Mouse (Mus musculus): ENCODE results near the gene Atp2b2. TPM values are rescaled to one million over a fixed set of nuclear protein-coding genes. Genes with fewer than 3 reads are reported as not detected.

Atp2b2 gene
- polyA plus RNA-seq, 1 experiment from 2014 or later: 0.09 TPM

DNA sequence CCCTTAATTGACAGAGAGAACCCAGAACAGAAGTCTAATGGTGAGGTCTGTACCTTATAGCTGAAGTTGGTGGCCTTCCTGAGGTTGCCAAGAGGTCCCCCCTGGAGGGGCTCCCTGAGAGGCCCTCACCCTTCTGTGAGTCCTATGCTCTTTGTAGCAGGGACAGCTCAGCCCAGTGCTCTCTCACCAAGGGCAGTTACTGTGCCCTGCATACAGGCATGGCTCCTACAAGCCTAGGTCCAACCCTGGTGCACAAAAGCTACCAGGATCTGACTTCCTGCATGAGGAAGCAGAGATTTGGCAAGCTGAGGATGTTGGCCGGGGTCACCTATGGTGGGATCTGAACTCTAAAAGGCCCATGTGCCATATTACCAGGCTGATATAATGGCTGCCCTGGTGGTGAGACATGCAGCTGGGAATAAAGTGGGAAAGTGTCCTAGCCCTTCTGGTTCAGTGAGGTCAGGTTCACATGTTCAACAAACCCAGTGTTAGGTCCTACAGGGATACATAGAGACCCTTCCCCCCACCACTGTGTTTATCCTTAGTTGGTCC, 186.2 kb downstream of the Atp2b2 start:
- no peak overlapping the region for H3K9ac ChIP-seq (ENCODE audit: low read length)
- no peaks in the 10 kb centered on the region for H3K9me3 ChIP-seq (ENCODE audit: control insufficient read depth, low read length)
- no peak for DNase-seq (ENCODE audit: low spot score)
- ATAC-seq (ENCODE audit: insufficient number of reproducible peaks, low FRiP score, low TSS enrichment, low read depth): no peak
- no peak overlapping the region for H3K4me2 ChIP-seq (ENCODE audit: low read depth, severe bottlenecking)
- no peak overlapping the region for H3K4me3 ChIP-seq (ENCODE audit: low read depth, low read length)
- WGBS: 91% methylated on average over 1 of the region's 1 CpGs
- no peak overlapping the region for H3K27ac ChIP-seq (replicated peaks; ENCODE audit: low read depth, low read length)
- no peaks in the 10 kb centered on the region for H3K4me1 ChIP-seq (ENCODE audit: control insufficient read depth, insufficient read depth, low read length)
- no peaks in the 10 kb centered on the region for H3K36me3 ChIP-seq (ENCODE audit: control insufficient read depth, insufficient read depth, low read length)
- H3K27me3 ChIP-seq (ENCODE audit: control insufficient read depth, insufficient read depth, low read length): no peaks in the 10 kb centered on the region

DNA sequence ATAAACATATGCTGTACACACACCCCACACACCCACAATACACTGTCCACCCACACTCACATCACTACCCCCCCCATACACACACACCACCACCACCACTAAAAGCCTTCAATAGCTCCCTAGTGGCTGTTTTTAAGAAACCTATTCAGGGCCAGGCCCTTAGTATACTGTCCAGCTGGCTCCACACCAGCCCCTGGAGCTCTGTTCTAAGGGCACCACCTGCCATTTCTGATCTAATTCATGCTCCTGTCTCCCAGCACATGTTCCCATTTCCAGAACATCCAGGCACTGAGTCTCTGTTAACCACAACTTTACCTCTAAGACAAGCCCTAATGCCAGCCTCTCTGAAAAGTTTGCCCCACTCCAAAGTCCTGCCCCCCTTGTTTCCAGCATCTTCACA, 186.8 kb downstream of the Atp2b2 start:
- ATAC-seq (ENCODE audit: insufficient number of reproducible peaks, low FRiP score, low TSS enrichment, low read depth): no peak

DNA sequence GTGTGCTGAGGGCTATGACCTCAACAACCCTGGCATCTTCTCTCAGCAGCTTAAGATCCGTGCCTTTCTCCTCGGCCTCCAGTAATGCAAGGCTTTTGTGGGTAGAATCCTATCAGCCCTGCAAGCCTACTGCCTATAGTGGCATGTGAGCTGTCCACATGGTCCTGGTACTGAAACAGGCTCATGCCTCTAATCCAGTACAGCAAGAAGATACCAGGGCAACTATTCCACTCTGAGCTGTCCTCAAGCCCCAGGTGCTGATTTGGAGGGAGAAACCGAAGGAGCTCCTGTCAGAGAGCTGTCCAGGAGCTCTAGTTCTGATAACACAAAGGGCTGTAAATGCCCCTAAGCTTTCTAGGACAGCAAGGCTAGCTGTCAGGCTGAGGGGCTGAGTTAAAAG, 190.1 kb downstream of the Atp2b2 start:
- Histone ChIP-seq H3K27me3 (ENCODE audit: control insufficient read depth, insufficient read depth, low read length) (no peaks in the 10 kb centered on the region), H3K4me1 (ENCODE audit: control insufficient read depth, insufficient read depth, low read length) (no peaks in the 10 kb centered on the region), H3K9me3 (ENCODE audit: control insufficient read depth, low read length) (no peaks in the 10 kb centered on the region), H3K4me2 (ENCODE audit: low read depth, severe bottlenecking) (no peak overlapping the region), H3K27ac (replicated peaks; ENCODE audit: low read depth, low read length) (no peak overlapping the region), H3K9ac (ENCODE audit: low read length) (no peak overlapping the region), H3K4me3 (ENCODE audit: low read depth, low read length) (no peak overlapping the region), H3K36me3 (ENCODE audit: control insufficient read depth, insufficient read depth, low read length) (no peaks in the 10 kb centered on the region)
- ATAC-seq (ENCODE audit: insufficient number of reproducible peaks, low FRiP score, low TSS enrichment, low read depth) (0 out of 2 replicates have a peak, but pooled peaks have one; percentile 39), DNase-seq (ENCODE audit: low spot score) (peak; percentile 91)
- 12% methylated on average over 3 of the region's 3 CpGs for WGBS

More for the DNA sequence above, 186.8 kb downstream of the Atp2b2 start:
- no peak overlapping the region for H3K4me3 ChIP-seq (ENCODE audit: low read depth, low read length)
- H3K27me3 ChIP-seq (ENCODE audit: control insufficient read depth, insufficient read depth, low read length): no peaks in the 10 kb centered on the region
- no peaks in the 10 kb centered on the region for H3K36me3 ChIP-seq (ENCODE audit: control insufficient read depth, insufficient read depth, low read length)
- H3K9me3 ChIP-seq (ENCODE audit: control insufficient read depth, low read length): no peaks in the 10 kb centered on the region
- H3K4me1 ChIP-seq (ENCODE audit: control insufficient read depth, insufficient read depth, low read length): no peaks in the 10 kb centered on the region
- H3K9ac ChIP-seq (ENCODE audit: low read length): no peak overlapping the region
- no peak for DNase-seq (ENCODE audit: low spot score)
- no peak overlapping the region for H3K4me2 ChIP-seq (ENCODE audit: low read depth, severe bottlenecking)
- H3K27ac ChIP-seq (replicated peaks; ENCODE audit: low read depth, low read length): no peak overlapping the region

DNA sequence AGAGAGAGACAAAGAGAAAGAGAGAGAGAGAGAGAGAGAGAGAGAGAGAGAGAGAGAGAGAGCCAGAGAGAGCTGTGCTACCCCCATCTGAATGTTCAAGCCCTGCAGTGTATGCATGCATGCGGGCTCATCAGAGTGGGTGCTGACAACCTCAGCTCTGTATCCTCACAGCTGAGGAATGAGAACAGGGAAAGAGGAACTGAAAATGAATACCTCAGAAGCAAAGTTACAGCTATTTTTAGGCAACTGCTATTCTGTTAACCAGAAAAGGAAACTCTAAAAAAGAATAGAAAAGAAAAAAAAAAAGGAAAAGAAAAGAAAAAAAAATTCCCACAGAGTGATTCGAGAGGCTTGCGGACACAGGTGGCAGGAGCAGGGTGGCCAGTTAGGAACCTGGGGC, 192.6 kb downstream of the Atp2b2 start:
- Histone ChIP-seq H3K27me3 (ENCODE audit: control insufficient read depth, insufficient read depth, low read length) (no peaks in the 10 kb centered on the region), H3K27ac (replicated peaks; ENCODE audit: low read depth, low read length) (no peak overlapping the region), H3K9ac (ENCODE audit: low read length) (no peak overlapping the region), H3K4me2 (ENCODE audit: low read depth, severe bottlenecking) (no peak overlapping the region), H3K36me3 (ENCODE audit: control insufficient read depth, insufficient read depth, low read length) (no peaks in the 10 kb centered on the region), H3K9me3 (ENCODE audit: control insufficient read depth, low read length) (no peaks in the 10 kb centered on the region), H3K4me3 (ENCODE audit: low read depth, low read length) (no peak overlapping the region), H3K4me1 (ENCODE audit: control insufficient read depth, insufficient read depth, low read length) (no peaks in the 10 kb centered on the region)
- no peak for DNase-seq (ENCODE audit: low spot score)
- no peak for ATAC-seq (ENCODE audit: insufficient number of reproducible peaks, low FRiP score, low TSS enrichment, low read depth)
- WGBS: 84% methylated on average over 3 of the region's 3 CpGs

DNA sequence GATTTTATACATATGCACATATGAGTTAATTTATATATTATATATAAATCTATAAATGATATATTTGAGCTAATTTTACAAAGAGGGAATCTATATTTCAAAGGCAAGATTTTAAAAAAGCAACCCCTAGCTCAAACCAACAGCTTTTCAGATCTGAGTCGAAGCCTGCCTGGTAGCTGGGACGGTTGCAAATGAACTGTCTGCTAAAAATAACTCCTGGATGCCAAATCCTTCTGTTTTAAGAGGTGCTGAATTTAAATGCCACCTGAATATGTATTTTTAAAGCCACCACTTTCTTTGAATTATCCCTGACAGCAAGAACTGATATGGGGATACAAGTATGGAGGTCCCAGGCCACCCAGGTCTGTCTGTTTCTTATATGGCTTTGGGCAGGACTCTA, 193.8 kb downstream of the Atp2b2 start:
- no peaks in the 10 kb centered on the region for H3K27me3 ChIP-seq (ENCODE audit: control insufficient read depth, insufficient read depth, low read length)
- DNase-seq (ENCODE audit: low spot score): no peak

GRCm38 (mm10) chr6:113847092-113847491, 195.3 kb downstream of the Atp2b2 start:
- Histone ChIP-seq H3K9ac (ENCODE audit: low read length) (no peak overlapping the region), H3K27ac (replicated peaks; ENCODE audit: low read depth, low read length) (no peak overlapping the region), H3K36me3 (ENCODE audit: control insufficient read depth, insufficient read depth, low read length) (no peaks in the 10 kb centered on the region), H3K4me3 (ENCODE audit: low read depth, low read length) (no peak overlapping the region), H3K9me3 (ENCODE audit: control insufficient read depth, low read length) (no peaks in the 10 kb centered on the region), H3K4me1 (ENCODE audit: control insufficient read depth, insufficient read depth, low read length) (no peaks in the 10 kb centered on the region), H3K27me3 (ENCODE audit: control insufficient read depth, insufficient read depth, low read length) (no peaks in the 10 kb centered on the region), H3K4me2 (ENCODE audit: low read depth, severe bottlenecking) (no peak overlapping the region)
- DNase-seq (ENCODE audit: low spot score) (no peak), ATAC-seq (ENCODE audit: insufficient number of reproducible peaks, low FRiP score, low TSS enrichment, low read depth) (no peak)
- 89% methylated on average over 2 of the region's 2 CpGs for WGBS

More for the DNA sequence above, 193.8 kb downstream of the Atp2b2 start:
- Histone ChIP-seq H3K4me2 (ENCODE audit: low read depth, severe bottlenecking) (no peak overlapping the region), H3K27ac (replicated peaks; ENCODE audit: low read depth, low read length) (no peak overlapping the region), H3K9me3 (ENCODE audit: control insufficient read depth, low read length) (no peaks in the 10 kb centered on the region), H3K36me3 (ENCODE audit: control insufficient read depth, insufficient read depth, low read length) (no peaks in the 10 kb centered on the region), H3K9ac (ENCODE audit: low read length) (no peak overlapping the region), H3K4me1 (ENCODE audit: control insufficient read depth, insufficient read depth, low read length) (no peaks in the 10 kb centered on the region), H3K4me3 (ENCODE audit: low read depth, low read length) (no peak overlapping the region)
- WGBS: 79% methylated on average over 2 of the region's 2 CpGs
- no peak for ATAC-seq (ENCODE audit: insufficient number of reproducible peaks, low FRiP score, low TSS enrichment, low read depth)

DNA sequence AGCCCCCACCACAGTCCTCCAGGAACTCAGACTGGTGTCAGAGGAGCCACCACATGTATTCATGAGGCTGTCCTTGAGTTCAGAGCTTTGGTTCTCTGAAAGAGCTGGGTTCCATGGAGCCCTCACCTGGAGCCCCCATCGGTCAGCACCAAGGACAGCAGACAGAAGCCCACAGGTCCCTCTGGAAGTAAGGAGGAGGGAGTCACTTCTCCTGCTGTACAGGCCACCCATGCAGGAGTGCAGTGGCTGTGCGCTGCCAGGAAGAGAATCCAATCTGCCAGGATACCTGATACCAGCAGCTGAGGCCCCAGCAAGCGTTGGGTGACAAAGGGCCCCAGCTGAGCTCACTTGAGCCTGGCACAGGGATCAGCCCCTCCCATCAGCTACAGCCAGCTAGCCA, 199.2 kb downstream of the Atp2b2 start:
- no peak overlapping the region for H3K4me2 ChIP-seq (ENCODE audit: low read depth, severe bottlenecking)
- DNase-seq (ENCODE audit: low spot score) (peak; percentile 77), ATAC-seq (ENCODE audit: insufficient number of reproducible peaks, low FRiP score, low TSS enrichment, low read depth) (no peak)
- H3K9me3 ChIP-seq (ENCODE audit: control insufficient read depth, low read length): no peaks in the 10 kb centered on the region
- H3K36me3 ChIP-seq (ENCODE audit: control insufficient read depth, insufficient read depth, low read length): no peaks in the 10 kb centered on the region
- WGBS: 15% methylated on average over 3 of the region's 3 CpGs
- H3K27me3 ChIP-seq (ENCODE audit: control insufficient read depth, insufficient read depth, low read length): no peaks in the 10 kb centered on the region
- H3K4me3 ChIP-seq (ENCODE audit: low read depth, low read length): no peak overlapping the region
- no peak overlapping the region for H3K9ac ChIP-seq (ENCODE audit: low read length)
- H3K4me1 ChIP-seq (ENCODE audit: control insufficient read depth, insufficient read depth, low read length): no peaks in the 10 kb centered on the region
- H3K27ac ChIP-seq (replicated peaks; ENCODE audit: low read depth, low read length): no peak overlapping the region

DNA sequence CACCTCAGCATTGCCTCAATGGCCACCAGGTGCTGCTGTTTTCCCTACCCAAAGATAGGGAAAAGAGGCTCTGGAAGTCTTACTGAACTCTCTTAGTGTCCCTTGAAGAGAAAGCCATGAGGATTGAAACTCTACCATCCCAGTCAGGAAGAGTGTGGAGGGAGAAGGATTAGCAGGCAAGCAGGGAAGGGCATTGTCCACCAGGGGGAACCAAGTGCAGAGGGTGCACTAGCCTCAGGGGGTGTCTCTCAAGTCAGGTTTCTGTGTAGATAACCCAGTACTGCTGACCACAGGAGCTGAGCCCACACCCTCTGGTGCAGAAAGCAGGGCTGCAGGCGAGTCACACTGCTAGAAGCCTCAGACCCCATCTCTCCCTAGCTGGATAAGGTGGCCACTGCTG, 203.9 kb downstream of the Atp2b2 start:
- 40% methylated on average over 1 of the region's 1 CpGs for WGBS
- 0 out of 2 replicates have a peak, but pooled peaks have one; percentile 6 for ATAC-seq (ENCODE audit: insufficient number of reproducible peaks, low FRiP score, low TSS enrichment, low read depth)
- no peak for DNase-seq (ENCODE audit: low spot score)
- Histone ChIP-seq H3K9me3 (ENCODE audit: control insufficient read depth, low read length) (no peaks in the 10 kb centered on the region), H3K27ac (replicated peaks; ENCODE audit: low read depth, low read length) (no peak overlapping the region), H3K4me2 (ENCODE audit: low read depth, severe bottlenecking) (no peak overlapping the region), H3K27me3 (ENCODE audit: control insufficient read depth, insufficient read depth, low read length) (no peaks in the 10 kb centered on the region), H3K4me1 (ENCODE audit: control insufficient read depth, insufficient read depth, low read length) (no peaks in the 10 kb centered on the region), H3K9ac (ENCODE audit: low read length) (no peak overlapping the region), H3K4me3 (ENCODE audit: low read depth, low read length) (no peak overlapping the region), H3K36me3 (ENCODE audit: control insufficient read depth, insufficient read depth, low read length) (no peaks in the 10 kb centered on the region)

- DNase-seq (ENCODE audit: low spot score): no peak
Observed at GRCm38 (mm10) chr6:113837740-113838139, 204.7 kb downstream of the Atp2b2 start.

More at GRCm38 (mm10) chr6:113837740-113838139, 204.7 kb downstream of the Atp2b2 start:
- Histone ChIP-seq H3K9ac (ENCODE audit: low read length) (no peak overlapping the region), H3K27me3 (ENCODE audit: control insufficient read depth, insufficient read depth, low read length) (no peaks in the 10 kb centered on the region), H3K36me3 (ENCODE audit: control insufficient read depth, insufficient read depth, low read length) (no peaks in the 10 kb centered on the region), H3K4me2 (ENCODE audit: low read depth, severe bottlenecking) (no peak overlapping the region), H3K9me3 (ENCODE audit: control insufficient read depth, low read length) (no peaks in the 10 kb centered on the region), H3K4me3 (ENCODE audit: low read depth, low read length) (no peak overlapping the region), H3K27ac (replicated peaks; ENCODE audit: low read depth, low read length) (no peak overlapping the region), H3K4me1 (ENCODE audit: control insufficient read depth, insufficient read depth, low read length) (no peaks in the 10 kb centered on the region)
- ATAC-seq (ENCODE audit: insufficient number of reproducible peaks, low FRiP score, low TSS enrichment, low read depth): no peak
- 55% methylated on average over 2 of the region's 2 CpGs for WGBS

Data from limb, embryonic 11.5 days (tissue).